Mouse (Mus musculus) bone marrow, adult 2 months (tissue): ENCODE data around the gene Ep400. TPM values are rescaled to one million over a fixed set of nuclear protein-coding genes. Genes with fewer than 3 reads are reported as not detected.
A peak's percentile ranks its signal among the peaks of the same experiment; 100 is the strongest.

Experiments used
- H3K27ac ChIP-seq: fragments of 200-500 bp; 2 replicates; pipeline ENCODE4 v1.5.1; 2012; ENCODE audit warnings: low read depth, mild to moderate bottlenecking, control low read depth, inconsistent platforms, low read length; ENCODE audit not compliant: control insufficient read depth, poor library complexity, insufficient read depth
- H3K4me1 ChIP-seq: fragments of 200-500 bp; 2 replicates; pipeline ENCODE4 v1.6.1; 2011; ENCODE audit warnings: low read length; ENCODE audit not compliant: control insufficient read depth, insufficient read depth
- H3K4me3 ChIP-seq: fragments of 200-500 bp; replicated peaks from 2 replicates; pipeline ENCODE3; 2011; ENCODE audit warnings: mild to moderate bottlenecking, low read depth, low read length, control low read depth; ENCODE audit not compliant: control insufficient read depth
- CTCF ChIP-seq: fragments of 200-500 bp; IDR thresholded peaks from 2 replicates; pipeline ENCODE4 v1.5.1; 2011; ENCODE audit warnings: low read length, control low read depth; ENCODE audit not compliant: control insufficient read depth, insufficient read depth
- POLR2A ChIP-seq: fragments of 200-500 bp; IDR thresholded peaks from 2 replicates; pipeline ENCODE4 v1.6.1; 2011; ENCODE audit warnings: low read depth, mild to moderate bottlenecking, control low read depth, low read length, borderline replicate concordance; ENCODE audit not compliant: control insufficient read depth
- WGBS: fragments of 180-500 bp; shearing (Covaris S2); methylation state at CpG from one replicate; pipeline ENCODE4 v1.1.7; 2018; 5-methylcytosine and 5-hydroxymethylcytosine counted together
- polyA plus RNA-seq: library from polyadenylated mRNA; stranded (reverse); fragments of >200 nt; gene quantifications from 2 replicates; pipeline ENCODE4 v1.2.4, GENCODE M21; 2011; ENCODE audit warnings: low replicate concordance; ENCODE audit not compliant: missing spikeins, insufficient read depth, insufficient read length

Ep400 gene
- polyA plus RNA-seq, 1 experiment = 45.0 TPM

GRCm38 (mm10) chr5:110804012-110804743, 33.7 kb upstream of the Ep400 start:
- Histone ChIP-seq H3K4me3 (no peak overlapping the region), H3K4me1 (peaks cover 2% of the 10 kb centered on the region), H3K27ac (no peak overlapping the region)
- WGBS = 70% methylated on average over 7 of the region's 7 CpGs
- no peak for TF ChIP-seq CTCF
- no peak for TF ChIP-seq POLR2A

GRCm38 (mm10) chr5:110802809-110803208, 32.3 kb upstream of the Ep400 start:
- TF ChIP-seq POLR2A (no peak), CTCF (no peak)
- H3K27ac ChIP-seq = no peak overlapping the region
- H3K4me1 ChIP-seq = peaks cover 2% of the 10 kb centered on the region
- H3K4me3 ChIP-seq = no peak overlapping the region

- Histone ChIP-seq H3K4me3 (no peak overlapping the region), H3K27ac (no peak overlapping the region), H3K4me1 (peaks cover 2% of the 10 kb centered on the region; the same call in 1 of the 2 replicates)
- no peak for TF ChIP-seq POLR2A
- TF ChIP-seq CTCF = no peak
- WGBS = 81% methylated on average over 4 of the region's 4 CpGs
Measured at GRCm38 (mm10) chr5:110802186-110802585, 31.7 kb upstream of the Ep400 start.

DNA sequence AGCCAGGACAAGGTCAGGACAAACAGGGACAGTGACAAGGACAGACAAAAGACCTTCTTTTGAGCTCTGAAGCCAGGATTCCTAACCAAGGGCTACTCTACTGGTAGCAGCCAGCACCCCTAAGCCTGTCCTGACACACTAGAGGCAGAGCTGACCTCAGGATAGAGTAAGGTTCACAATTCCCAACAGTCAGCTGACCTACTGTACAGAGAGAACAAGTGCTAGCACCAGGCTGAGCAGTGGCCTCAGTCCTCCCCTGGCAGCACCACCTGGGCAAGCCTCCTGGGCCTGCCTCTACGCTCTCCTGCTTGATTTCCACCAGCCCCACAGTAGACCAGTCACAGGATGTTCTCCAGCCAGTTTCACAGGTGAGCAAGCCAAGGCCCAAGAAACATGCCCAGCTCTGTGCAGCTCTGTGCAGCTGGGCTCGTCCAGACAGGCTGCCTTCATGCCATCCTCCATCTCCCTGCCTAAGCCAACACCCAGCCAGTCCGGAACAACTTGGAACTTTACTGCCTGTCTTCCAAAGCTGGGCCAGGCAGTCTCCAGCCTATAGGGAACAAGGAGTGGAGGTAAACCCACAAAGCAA, 30.6 kb upstream of the Ep400 start:
- TF ChIP-seq POLR2A (no peak), CTCF (no peak)
- no peak overlapping the region for H3K4me3 ChIP-seq
- peaks cover 2% of the 10 kb centered on the region; the same call in 1 of the 2 replicates for H3K4me1 ChIP-seq
- no peak overlapping the region for H3K27ac ChIP-seq
- WGBS = 84% methylated on average over 3 of the region's 3 CpGs

DNA sequence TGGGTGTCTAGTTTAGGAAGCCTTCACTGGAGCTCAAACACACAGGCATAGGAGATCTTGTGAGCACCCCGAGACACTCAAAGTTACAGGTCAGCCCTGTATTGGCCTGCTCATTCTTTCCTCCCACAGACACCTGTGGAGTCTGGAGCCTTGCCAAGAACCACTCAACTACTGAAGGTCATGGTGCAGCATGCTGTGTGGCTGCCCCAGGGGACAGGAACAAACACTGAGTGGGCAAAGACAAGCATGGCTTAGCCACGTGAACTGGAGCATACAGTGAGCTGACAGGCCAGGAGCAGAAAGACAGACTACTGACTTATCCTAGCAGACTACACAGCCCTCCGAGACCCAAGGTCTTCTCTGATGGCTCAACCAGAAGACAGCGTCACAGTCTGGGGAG, 27.2 kb upstream of the Ep400 start:
- WGBS = 69% methylated on average over 4 of the region's 4 CpGs
- TF ChIP-seq CTCF (no peak), POLR2A (no peak)
- Histone ChIP-seq H3K4me1 (peaks cover 2% of the 10 kb centered on the region; the same call in 1 of the 2 replicates), H3K27ac (no peak overlapping the region), H3K4me3 (no peak overlapping the region)

GRCm38 (mm10) chr5:110794363-110794762, 23.8 kb upstream of the Ep400 start:
- WGBS = 89% methylated on average over 7 of the region's 7 CpGs
- Histone ChIP-seq H3K4me3 (no peak overlapping the region), H3K27ac (no peak overlapping the region), H3K4me1 (no peaks in the 10 kb centered on the region)
- TF ChIP-seq CTCF (no peak), POLR2A (no peak)

GRCm38 (mm10) chr5:110788684-110789083, 18.2 kb upstream of the Ep400 start:
- 48% methylated on average over 5 of the region's 5 CpGs for WGBS
- Histone ChIP-seq H3K27ac (no peak overlapping the region), H3K4me3 (no peak overlapping the region), H3K4me1 (no peaks in the 10 kb centered on the region; the same call in 1 of the 2 replicates)
- no peak for TF ChIP-seq POLR2A
- TF ChIP-seq CTCF = peak; percentile 80

DNA sequence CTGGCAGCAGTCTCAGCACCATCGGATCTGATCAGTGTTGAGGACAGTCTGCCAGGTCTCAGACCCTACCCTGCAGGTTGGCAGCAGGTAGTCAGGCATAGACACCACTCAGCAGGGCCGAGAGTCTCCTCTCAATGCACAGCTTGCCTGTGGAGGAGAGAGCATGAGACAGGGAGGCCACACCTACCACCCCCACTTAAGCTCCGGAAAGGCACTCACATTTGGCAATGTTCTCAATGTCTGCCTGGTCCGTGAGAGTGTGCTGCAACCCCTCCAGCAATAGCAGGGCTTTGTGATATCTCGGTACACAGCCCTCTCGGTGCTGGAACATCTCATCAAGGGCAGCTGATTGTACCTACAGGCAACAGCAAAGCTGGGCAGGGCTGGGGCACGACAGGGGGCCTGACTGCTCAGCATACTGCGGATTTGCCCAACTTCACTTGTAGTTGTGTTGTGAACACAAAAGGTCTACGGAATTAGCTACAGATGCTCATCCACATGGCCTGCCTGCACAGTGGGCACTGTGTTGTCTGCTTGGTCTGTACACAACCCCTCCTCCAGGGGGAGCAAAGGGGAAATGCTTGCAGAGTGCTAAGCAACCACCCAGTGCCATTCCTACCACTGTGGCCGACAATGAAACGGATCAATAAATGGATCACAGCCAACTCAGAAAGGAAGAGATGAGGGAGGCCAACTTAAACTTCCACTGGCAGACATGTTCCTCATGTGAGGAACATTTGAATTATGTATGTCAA, 15.7 kb upstream of the Ep400 start:
- 75% methylated on average over 11 of the region's 11 CpGs for WGBS
- Histone ChIP-seq H3K27ac (no peak overlapping the region), H3K4me3 (no peak overlapping the region), H3K4me1 (no peaks in the 10 kb centered on the region; the same call in 1 of the 2 replicates)
- TF ChIP-seq POLR2A (no peak), CTCF (peak; percentile 26; the same call in 1 of the 2 replicates)
